Mouse (Mus musculus): ENCODE data around the gene Trex2.

DNA sequence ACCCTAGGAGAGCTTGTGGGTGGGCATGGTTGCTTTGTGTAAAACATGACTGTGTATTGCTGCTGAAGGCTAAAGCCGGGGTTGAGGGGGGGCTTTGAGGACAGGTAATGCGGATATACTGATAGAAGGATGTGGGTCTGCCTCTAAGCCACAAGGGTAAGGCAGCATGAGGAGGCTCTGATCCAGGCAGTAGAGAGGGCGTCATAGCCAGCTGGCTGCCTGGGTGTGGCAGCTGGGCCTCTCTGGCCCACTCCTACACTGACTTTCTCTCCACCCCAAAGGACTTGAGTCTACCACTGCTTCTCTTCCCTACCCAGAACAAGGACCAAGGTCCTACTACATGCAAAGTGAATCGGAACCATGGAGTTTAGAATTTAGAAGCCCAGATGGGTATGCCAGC lies 49.7 kb upstream of the Trex2 start:
- no peak for TF ChIP-seq POLR2A (IDR thresholded peaks at IDR 0.05; ENCODE audit: control insufficient read depth, low read depth, low read length)
- TF ChIP-seq CTCF (IDR thresholded peaks at IDR 0.05; ENCODE audit: control insufficient read depth, insufficient read depth, insufficient replicate concordance, low read depth, low read length), result no peak
